Mouse (Mus musculus): Measurements from ENCODE around the gene Nedd4.

GRCm38 (mm10) chr9:72746278-72746677 lies 84.1 kb downstream of the Nedd4 start:
- no peak for TF ChIP-seq CTCF (IDR thresholded peaks at IDR 0.05; ENCODE audit: extremely low read depth, insufficient read length, insufficient replicate concordance, low read depth, low read length)
- no peak for TF ChIP-seq POLR2A (IDR thresholded peaks at IDR 0.05; ENCODE audit: low read depth, low read length)
